In the genomic region with DNA sequence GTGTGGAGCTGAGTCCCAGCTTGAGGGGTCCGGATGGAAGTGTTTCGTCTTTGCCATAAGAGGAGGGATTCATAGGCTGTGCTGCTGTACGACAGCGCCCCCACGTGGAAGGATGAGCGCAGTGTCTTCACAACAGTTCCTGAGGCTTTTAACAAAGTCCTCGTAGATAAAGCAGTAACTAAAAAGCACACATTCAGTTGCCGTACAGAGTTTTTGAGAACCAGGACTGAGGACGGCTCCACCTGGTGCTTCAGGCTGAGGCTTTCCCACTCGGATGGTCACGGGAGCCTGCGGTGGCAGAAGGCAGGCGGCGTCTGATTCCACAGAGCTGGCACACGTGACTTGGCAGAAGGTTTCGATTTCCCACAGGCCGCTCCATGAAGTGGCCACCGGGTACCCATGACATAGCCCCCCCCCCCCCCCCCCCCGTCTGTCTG, we compare ENCODE assay signal across 8 mouse cellular contexts. TPM values are rescaled to one million over a fixed set of nuclear protein-coding genes. Genes with fewer than 3 reads are reported as not detected.
DNase-seq lines count a peak whose midpoint lies in the region.

No protein-coding gene starts in this region.

- H3K4me3 ChIP-seq in megakaryocyte, embryonic 14.5 days (replicated peaks), result peak overlapping the region; percentile 92

- peaks cover 23% of the 10 kb centered on the region for H3K4me1 ChIP-seq in megakaryocyte, embryonic 14.5 days

- H3K9me3 ChIP-seq in megakaryocyte, embryonic 14.5 days, result no peaks in the 10 kb centered on the region

- H3K27me3 ChIP-seq in megakaryocyte, embryonic 14.5 days (replicated peaks), result peaks cover 16% of the 10 kb centered on the region

- DNase-seq in adrenal gland, adult (ENCODE audit: inconsistent age in 2 of 2, low spot score in 1 of 2), result peak; percentile 85 to 98
- peak; percentile 96 for DNase-seq in embryo, embryonic 10 days (ENCODE audit: low spot score)
- DNase-seq in gastrocnemius, postnatal 10 days, result peak; percentile 84
- peak; percentile 92 for DNase-seq in induced T-regulatory cell, adult 2 months (ENCODE audit: low read depth)
- peak; percentile 62 to 92 for DNase-seq in left cerebral cortex, adult 9 months (ENCODE audit: low spot score in 2 of 2)
- peak; percentile 90 to 92 for DNase-seq in right cerebral cortex, adult 2 months (ENCODE audit: low spot score in 2 of 2)
- DNase-seq in urinary bladder, postnatal 10 days (ENCODE audit: low spot score), result peak; percentile 40

- H3K36me3 ChIP-seq in megakaryocyte, embryonic 14.5 days (replicated peaks; ENCODE audit: low read length), result no peaks in the 10 kb centered on the region

RNA-seq across cellular contexts. Expression of a gene that starts 16.4 kb away (rescaled TPM):
- 10 to 100 TPM; 47.5 to 48.6 TPM for total RNA-seq in gastrocnemius, postnatal 10 days (2021)
- 3.2 TPM in 1 of 2 replicates, not detected in the other for polyA plus RNA-seq in megakaryocyte, embryonic 14.5 days (2012; ENCODE audit: insufficient read depth, low replicate concordance)

RNA-seq across cellular contexts. Expression of a gene that starts 40.8 kb away (rescaled TPM):
- 10 to 100 TPM; 22.9 to 23.9 TPM for total RNA-seq in gastrocnemius, postnatal 10 days (2021)
- 10.5 TPM in 1 of 2 replicates, not detected in the other for polyA plus RNA-seq in megakaryocyte, embryonic 14.5 days (2012; ENCODE audit: insufficient read depth, low replicate concordance)

Comparison
In these comparisons a context has a peak if more than half of its experiments do, and no peak if none do; other contexts are left out.
1. Peak in every context shown above with its lines: DNase-seq and H3K4me3 ChIP-seq.
2. DNase-seq: peak in every context shown above with its lines; median percentile 96 in embryo, embryonic 10 days; 92 in induced T-regulatory cell, adult 2 months; 92 in adrenal gland, adult; 91 in right cerebral cortex, adult 2 months; 84 in gastrocnemius, postnatal 10 days; 77 in left cerebral cortex, adult 9 months; 40 in urinary bladder, postnatal 10 days.